Mouse (Mus musculus): ENCODE measurements around the gene Mogat2. TPM values are rescaled to one million over a fixed set of nuclear protein-coding genes. Genes with fewer than 3 reads are reported as not detected.

Mogat2 gene
- polyA plus RNA-seq, 1 experiment: 0.10 TPM

- Histone ChIP-seq H3K27ac (ENCODE audit: insufficient read depth, low read length) (peak overlapping the region; percentile 96), H3K4me3 (ENCODE audit: insufficient read depth, low read length) (peak overlapping the region; percentile 98)
- no peak for TF ChIP-seq CTCF (IDR thresholded peaks at IDR 0.05; ENCODE audit: extremely low read depth, insufficient read depth, low read length)
- TF ChIP-seq POLR2A (IDR thresholded peaks at IDR 0.05; ENCODE audit: extremely low read depth, insufficient read depth, low read length): no peak
Observed at GRCm38 (mm10) chr7:99267897-99268505, 29.6 kb upstream of the Mogat2 start.

DNA sequence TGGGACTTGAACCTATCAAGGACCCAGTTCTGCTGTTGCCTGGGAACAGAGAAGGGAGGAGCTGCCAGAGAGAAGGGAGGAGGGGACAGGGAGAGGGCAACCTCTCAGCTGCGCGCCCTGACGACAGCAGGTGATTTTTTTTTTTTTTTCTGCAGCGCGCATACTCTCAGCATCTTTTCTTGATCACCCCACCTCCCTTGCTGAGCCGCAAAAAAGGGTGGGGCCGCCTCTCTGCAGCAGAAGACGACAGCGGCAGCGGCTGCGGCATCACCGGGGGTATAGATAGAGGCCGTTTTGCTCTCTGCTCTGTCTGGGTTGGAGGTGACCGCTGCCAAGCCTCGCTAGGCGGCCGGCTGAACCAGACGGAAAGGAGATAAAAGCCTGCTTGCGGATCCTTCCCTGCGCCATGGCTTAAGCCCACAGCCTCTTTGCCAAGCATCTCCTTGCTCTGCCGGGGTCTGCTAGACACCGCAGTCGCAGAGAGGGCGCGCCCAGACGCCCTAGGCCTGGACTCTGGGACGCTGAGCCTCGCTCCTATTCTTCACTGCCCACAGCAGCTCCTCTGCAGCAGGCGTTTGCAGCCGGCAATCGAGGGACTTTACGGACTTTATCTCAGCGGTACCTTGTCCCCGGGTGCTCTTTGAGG, 29.0 kb upstream of the Mogat2 start, which contains the start of gene Map6:
Map6 (plus strand) TSS at position 197 of the 646 bp plus-strand sequence.
- peak; percentile 81 for TF ChIP-seq POLR2A (IDR thresholded peaks at IDR 0.05; ENCODE audit: extremely low read depth, insufficient read depth, low read length)
- no peak for TF ChIP-seq CTCF (IDR thresholded peaks at IDR 0.05; ENCODE audit: extremely low read depth, insufficient read depth, low read length)
- H3K4me1 ChIP-seq (ENCODE audit: control insufficient read depth, insufficient read depth, low read length): peaks cover 6% of the 10 kb centered on the region; the same call in 1 of the 2 replicates
- H3K4me3 ChIP-seq (ENCODE audit: insufficient read depth, low read length): peak within 1 kb of the TSS; percentile 98
- peak within 1 kb of the TSS; percentile 96 for H3K27ac ChIP-seq (ENCODE audit: insufficient read depth, low read length)

More at GRCm38 (mm10) chr7:99267897-99268505, 29.6 kb upstream of the Mogat2 start:
- H3K4me1 ChIP-seq (ENCODE audit: control insufficient read depth, insufficient read depth, low read length): peaks cover 8% of the 10 kb centered on the region; the same call in 1 of the 2 replicates

DNA sequence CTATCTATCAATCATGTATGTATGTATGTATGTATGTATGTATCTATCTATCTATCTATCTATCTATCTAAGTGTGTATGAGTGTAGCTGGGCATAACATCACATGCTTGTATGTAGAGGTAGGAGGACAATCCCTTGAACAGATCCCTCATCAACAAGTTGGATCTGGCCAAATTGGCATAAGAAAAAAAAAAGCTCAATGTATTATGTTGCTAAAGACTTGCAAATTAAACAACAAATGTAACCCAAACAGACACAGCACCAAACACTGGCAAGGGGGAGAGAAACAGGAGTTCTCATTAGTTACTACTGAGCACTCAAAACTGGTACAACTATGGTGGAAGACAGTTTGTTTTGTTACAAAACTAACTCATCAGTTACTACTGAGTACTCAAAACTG, 26.2 kb upstream of the Mogat2 start:
- H3K4me1 ChIP-seq (ENCODE audit: control insufficient read depth, insufficient read depth, low read length): no peaks in the 10 kb centered on the region
- H3K4me3 ChIP-seq (ENCODE audit: insufficient read depth, low read length): no peak overlapping the region
- TF ChIP-seq CTCF (IDR thresholded peaks at IDR 0.05; ENCODE audit: extremely low read depth, insufficient read depth, low read length) (no peak), POLR2A (IDR thresholded peaks at IDR 0.05; ENCODE audit: extremely low read depth, insufficient read depth, low read length) (no peak)
- H3K27ac ChIP-seq (ENCODE audit: insufficient read depth, low read length): no peak overlapping the region

- H3K4me1 ChIP-seq (ENCODE audit: control insufficient read depth, insufficient read depth, low read length): no peaks in the 10 kb centered on the region
- TF ChIP-seq CTCF (IDR thresholded peaks at IDR 0.05; ENCODE audit: extremely low read depth, insufficient read depth, low read length) (no peak), POLR2A (IDR thresholded peaks at IDR 0.05; ENCODE audit: extremely low read depth, insufficient read depth, low read length) (no peak)
- no peak overlapping the region for H3K4me3 ChIP-seq (ENCODE audit: insufficient read depth, low read length)
- no peak overlapping the region for H3K27ac ChIP-seq (ENCODE audit: insufficient read depth, low read length)
Observed at GRCm38 (mm10) chr7:99263509-99263908, 25.1 kb upstream of the Mogat2 start.

- no peak overlapping the region for H3K4me3 ChIP-seq (ENCODE audit: insufficient read depth, low read length)
- TF ChIP-seq CTCF (IDR thresholded peaks at IDR 0.05; ENCODE audit: extremely low read depth, insufficient read depth, low read length) (no peak), POLR2A (IDR thresholded peaks at IDR 0.05; ENCODE audit: extremely low read depth, insufficient read depth, low read length) (no peak)
- no peaks in the 10 kb centered on the region for H3K4me1 ChIP-seq (ENCODE audit: control insufficient read depth, insufficient read depth, low read length)
- H3K27ac ChIP-seq (ENCODE audit: insufficient read depth, low read length): no peak overlapping the region
Observed at GRCm38 (mm10) chr7:99261900-99262299, 23.5 kb upstream of the Mogat2 start.

- TF ChIP-seq CTCF (IDR thresholded peaks at IDR 0.05; ENCODE audit: extremely low read depth, insufficient read depth, low read length): no peak
- no peak for TF ChIP-seq POLR2A (IDR thresholded peaks at IDR 0.05; ENCODE audit: extremely low read depth, insufficient read depth, low read length)
- Histone ChIP-seq H3K4me3 (ENCODE audit: insufficient read depth, low read length) (no peak overlapping the region), H3K4me1 (ENCODE audit: control insufficient read depth, insufficient read depth, low read length) (no peaks in the 10 kb centered on the region; the same call in 1 of the 2 replicates), H3K27ac (ENCODE audit: insufficient read depth, low read length) (no peak overlapping the region)
Observed at GRCm38 (mm10) chr7:99255006-99255405, 16.6 kb upstream of the Mogat2 start.

DNA sequence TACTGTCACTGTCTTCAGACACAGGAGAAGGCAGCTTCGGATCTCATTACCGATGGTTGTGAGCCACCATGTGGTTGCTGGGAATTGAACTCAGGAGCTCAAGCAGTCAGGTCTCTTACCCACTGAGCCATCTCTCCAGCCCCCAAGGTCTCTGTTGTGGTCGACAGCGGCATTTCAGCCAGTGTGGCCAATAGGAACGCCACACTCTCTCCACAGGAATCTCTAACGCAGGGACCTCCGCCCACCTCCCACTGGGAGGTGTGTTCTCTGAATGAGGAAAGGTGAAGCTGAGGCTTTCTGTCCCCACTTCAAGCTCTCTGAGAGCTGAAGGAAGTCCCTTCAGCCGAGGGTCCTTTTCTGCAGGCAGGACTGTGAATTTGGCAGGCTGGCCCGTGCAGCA, 12.0 kb upstream of the Mogat2 start:
- no peak for TF ChIP-seq CTCF (IDR thresholded peaks at IDR 0.05; ENCODE audit: extremely low read depth, insufficient read depth, low read length)
- no peak for TF ChIP-seq POLR2A (IDR thresholded peaks at IDR 0.05; ENCODE audit: extremely low read depth, insufficient read depth, low read length)
- Histone ChIP-seq H3K4me1 (ENCODE audit: control insufficient read depth, insufficient read depth, low read length) (no peaks in the 10 kb centered on the region; the same call in 1 of the 2 replicates), H3K4me3 (ENCODE audit: insufficient read depth, low read length) (no peak overlapping the region), H3K27ac (ENCODE audit: insufficient read depth, low read length) (no peak overlapping the region)

DNA sequence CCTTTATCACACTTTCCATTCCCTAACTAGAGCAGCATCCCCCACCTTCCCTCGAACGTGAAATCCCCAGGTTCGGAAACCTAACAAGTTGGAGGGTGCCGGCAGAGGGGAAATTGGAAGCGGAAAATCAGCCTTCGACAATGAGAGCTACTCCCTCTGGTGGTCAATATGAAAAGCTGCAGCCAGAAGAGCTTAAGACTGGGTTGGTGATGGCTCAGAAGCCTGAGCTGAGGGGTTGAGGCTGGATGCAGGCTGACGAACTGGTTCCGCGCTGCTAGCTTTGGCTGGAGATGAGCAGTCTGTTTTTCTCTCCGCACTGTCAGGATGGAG, 11.1 kb upstream of the Mogat2 start:
- H3K4me3 ChIP-seq (ENCODE audit: insufficient read depth, low read length): no peak overlapping the region
- H3K27ac ChIP-seq (ENCODE audit: insufficient read depth, low read length): no peak overlapping the region
- TF ChIP-seq CTCF (IDR thresholded peaks at IDR 0.05; ENCODE audit: extremely low read depth, insufficient read depth, low read length) (peak; percentile 79), POLR2A (IDR thresholded peaks at IDR 0.05; ENCODE audit: extremely low read depth, insufficient read depth, low read length) (no peak)
- no peaks in the 10 kb centered on the region; the same call in 1 of the 2 replicates for H3K4me1 ChIP-seq (ENCODE audit: control insufficient read depth, insufficient read depth, low read length)

DNA sequence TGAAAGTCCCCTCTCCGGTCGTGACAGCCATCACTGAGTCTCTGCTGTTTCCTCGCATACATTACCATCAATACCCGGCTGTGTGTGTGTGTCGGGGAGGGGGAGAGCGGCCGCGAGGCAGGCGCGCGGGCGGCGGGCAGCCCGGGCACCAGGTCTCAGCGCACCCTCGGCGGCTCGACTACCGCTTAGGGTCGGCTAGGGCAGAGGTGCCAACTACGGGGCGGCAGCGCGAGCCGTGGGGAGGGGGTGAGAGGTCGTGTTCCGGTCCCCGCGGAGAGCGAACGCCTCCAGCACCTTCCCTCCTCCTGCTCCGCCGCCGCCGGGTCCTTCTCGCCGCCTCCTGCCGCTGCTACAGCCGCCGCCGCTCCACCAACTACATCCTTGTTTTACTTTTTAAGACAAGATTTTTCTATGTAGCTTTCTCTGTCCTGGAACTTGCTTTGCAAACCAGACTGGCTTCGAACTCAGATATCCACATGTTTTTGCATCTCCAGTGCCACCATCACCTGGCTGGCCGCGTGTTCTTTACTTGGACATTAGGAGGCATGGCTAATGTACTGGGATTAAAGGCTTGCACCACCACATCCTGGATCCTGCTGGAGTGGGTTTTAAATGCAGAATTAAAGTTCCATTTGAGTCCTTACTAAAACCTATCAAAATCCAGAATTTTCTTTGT, 10.6 kb upstream of the Mogat2 start:
- TF ChIP-seq CTCF (IDR thresholded peaks at IDR 0.05; ENCODE audit: extremely low read depth, insufficient read depth, low read length) (no peak), POLR2A (IDR thresholded peaks at IDR 0.05; ENCODE audit: extremely low read depth, insufficient read depth, low read length) (no peak)
- H3K4me1 ChIP-seq (ENCODE audit: control insufficient read depth, insufficient read depth, low read length): no peaks in the 10 kb centered on the region; the same call in 1 of the 2 replicates
- no peak overlapping the region for H3K27ac ChIP-seq (ENCODE audit: insufficient read depth, low read length)
- no peak overlapping the region for H3K4me3 ChIP-seq (ENCODE audit: insufficient read depth, low read length)

Data from cortical plate, adult 2 months (tissue).